Mouse (Mus musculus): Measurements from ENCODE around the gene Atp6ap1. TPM values are rescaled to one million over a fixed set of nuclear protein-coding genes. Genes with fewer than 3 reads are reported as not detected.
A peak's percentile ranks its signal among the peaks of the same experiment; 100 is the strongest.

The Atp6ap1 gene
- polyA plus RNA-seq, 2 experiments: 124 to 224 TPM

DNA sequence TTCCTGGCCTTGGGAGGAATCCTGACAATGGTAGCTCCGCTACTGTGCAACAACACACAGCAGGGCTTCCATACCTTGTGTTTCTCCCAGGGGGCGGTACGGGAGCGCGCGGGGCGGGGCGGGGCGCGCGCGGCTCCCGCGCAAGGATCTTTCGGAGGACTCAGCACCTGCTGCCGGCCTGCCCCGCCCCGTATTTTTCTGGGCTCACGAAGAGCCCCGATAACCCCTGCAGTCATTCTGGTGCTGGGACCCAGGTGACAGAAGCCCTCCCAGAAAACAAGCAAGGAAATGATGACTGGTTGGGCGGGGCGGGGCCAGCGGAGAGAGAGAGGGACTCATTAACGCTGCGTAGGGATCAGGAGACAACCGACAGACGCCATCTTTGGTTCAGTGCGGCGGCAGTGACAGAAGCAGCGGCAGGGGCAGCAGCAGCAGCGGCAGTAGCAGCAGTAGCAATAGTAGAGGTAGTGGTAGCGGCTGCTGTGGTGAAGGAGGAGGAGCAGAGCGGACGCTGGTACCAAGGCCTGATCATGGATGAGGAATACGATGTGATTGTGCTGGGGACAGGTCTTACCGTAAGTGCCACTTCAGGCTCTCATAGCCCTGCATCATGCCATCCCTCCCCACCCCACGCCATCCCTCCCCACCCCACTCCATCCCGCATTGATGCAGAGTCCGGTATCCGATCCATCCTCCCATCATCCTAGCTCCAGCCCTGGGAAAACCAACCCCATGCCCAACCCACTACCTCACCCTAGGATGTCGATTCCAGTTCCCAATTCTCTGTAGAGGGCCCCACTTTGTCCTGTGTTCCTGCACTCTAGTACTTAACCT, 8.2 kb downstream of the Atp6ap1 start, which contains the start of gene Gdi1:
Gdi1 (plus strand) TSS at position 132 of the 834 bp plus-strand sequence.
- Histone ChIP-seq H3K27ac (replicated peaks; ENCODE audit: low read depth, low read length) (peak within 1 kb of the TSS; percentile 87), H3K4me2 (replicated peaks; ENCODE audit: low read depth, low read length, severe bottlenecking) (peak within 1 kb of the TSS; percentile 58), H3K4me1 (ENCODE audit: control insufficient read depth, insufficient read depth, low read length) (no peaks in the 10 kb centered on the region; the same call in 1 of the 2 replicates), H3K9me3 (ENCODE audit: control insufficient read depth, low read length) (no peaks in the 10 kb centered on the region), H3K27me3 (ENCODE audit: control insufficient read depth, insufficient read depth, low read length) (no peaks in the 10 kb centered on the region), H3K4me3 (replicated peaks; ENCODE audit: low read length) (peak within 1 kb of the TSS; percentile 54), H3K9ac (ENCODE audit: low read depth, low read length, severe bottlenecking) (peak within 1 kb of the TSS; percentile 66), H3K36me3 (ENCODE audit: control insufficient read depth, insufficient read depth, low read length) (peaks cover 49% of the 10 kb centered on the region)
- peak; percentile 60 for DNase-seq (ENCODE audit: low spot score)
- peak; percentile 55; the same call in 1 of the 2 replicates for TF ChIP-seq POLR2A (IDR thresholded peaks at IDR 0.05; ENCODE audit: borderline replicate concordance, extremely low read depth, insufficient read depth, insufficient read length)
- peak; percentile 89 for ATAC-seq (ENCODE audit: low FRiP score, low read depth)
- 19% methylated on average over 38 of the region's 41 CpGs for WGBS

DNA sequence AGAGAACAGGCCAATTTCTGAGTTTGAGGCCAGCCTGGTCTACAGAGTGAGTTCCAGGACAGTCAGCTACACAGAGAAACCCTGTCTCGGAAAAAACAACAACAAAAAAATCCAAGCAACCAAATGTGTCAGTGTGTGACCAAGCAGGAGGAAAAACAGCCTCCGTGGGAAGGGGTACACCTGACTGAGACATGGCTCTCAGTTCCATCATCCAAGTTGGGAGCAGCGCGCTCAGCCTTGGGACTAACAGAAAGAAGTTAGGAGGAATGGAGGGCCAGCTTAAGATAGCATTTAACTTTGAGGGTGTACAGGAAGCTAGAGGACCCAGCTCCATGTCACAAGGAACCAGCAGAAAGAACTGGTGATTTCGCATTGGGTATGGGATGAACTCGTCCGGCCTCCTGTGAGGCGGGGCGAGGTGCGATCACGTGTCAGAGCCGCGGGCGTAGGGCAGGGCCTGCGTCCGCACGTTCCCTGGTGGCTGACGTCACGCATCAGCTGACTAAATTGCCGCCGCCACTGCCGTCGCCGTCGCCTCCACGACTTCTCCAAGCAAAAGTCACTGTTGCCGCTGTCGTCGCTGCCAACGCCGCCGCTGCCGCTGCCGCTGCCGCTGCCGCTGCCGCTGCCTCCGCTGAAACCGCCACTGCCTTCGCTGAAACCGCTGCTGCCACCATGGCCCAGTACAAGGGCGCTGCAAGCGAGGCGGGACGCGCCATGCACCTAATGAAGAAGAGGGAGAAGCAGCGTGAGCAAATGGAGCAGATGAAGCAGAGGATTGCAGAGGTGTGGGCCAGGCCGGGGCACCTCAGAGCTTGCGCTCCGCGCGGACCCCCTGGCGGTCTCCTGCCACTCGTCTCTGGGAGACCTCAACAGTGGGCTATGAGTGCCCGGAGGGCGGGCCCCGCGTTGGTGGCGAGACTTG, 15.9 kb downstream of the Atp6ap1 start, which contains the start of gene Fam50a:
Fam50a (plus strand) TSS at position 494 of the 925 bp plus-strand sequence.
- TF ChIP-seq POLR2A (IDR thresholded peaks at IDR 0.05; ENCODE audit: borderline replicate concordance, extremely low read depth, insufficient read depth, insufficient read length): no peak
- ATAC-seq (ENCODE audit: low FRiP score, low read depth) (peak; percentile 96), DNase-seq (ENCODE audit: low spot score) (peak; percentile 87)
- H3K4me3 ChIP-seq (replicated peaks; ENCODE audit: low read length): peak within 1 kb of the TSS; percentile 60
- H3K4me2 ChIP-seq (replicated peaks; ENCODE audit: low read depth, low read length, severe bottlenecking): peak within 1 kb of the TSS; percentile 61
- WGBS: 20% methylated on average over 44 of the region's 59 CpGs
- no peaks in the 10 kb centered on the region for H3K9me3 ChIP-seq (ENCODE audit: control insufficient read depth, low read length)
- peaks cover 25% of the 10 kb centered on the region for H3K36me3 ChIP-seq (ENCODE audit: control insufficient read depth, insufficient read depth, low read length)
- H3K4me1 ChIP-seq (ENCODE audit: control insufficient read depth, insufficient read depth, low read length): no peaks in the 10 kb centered on the region
- peak within 1 kb of the TSS; percentile 58 for H3K27ac ChIP-seq (replicated peaks; ENCODE audit: low read depth, low read length)
- peak within 1 kb of the TSS; percentile 73 for H3K9ac ChIP-seq (ENCODE audit: low read depth, low read length, severe bottlenecking)
- H3K27me3 ChIP-seq (ENCODE audit: control insufficient read depth, insufficient read depth, low read length): no peaks in the 10 kb centered on the region

DNA sequence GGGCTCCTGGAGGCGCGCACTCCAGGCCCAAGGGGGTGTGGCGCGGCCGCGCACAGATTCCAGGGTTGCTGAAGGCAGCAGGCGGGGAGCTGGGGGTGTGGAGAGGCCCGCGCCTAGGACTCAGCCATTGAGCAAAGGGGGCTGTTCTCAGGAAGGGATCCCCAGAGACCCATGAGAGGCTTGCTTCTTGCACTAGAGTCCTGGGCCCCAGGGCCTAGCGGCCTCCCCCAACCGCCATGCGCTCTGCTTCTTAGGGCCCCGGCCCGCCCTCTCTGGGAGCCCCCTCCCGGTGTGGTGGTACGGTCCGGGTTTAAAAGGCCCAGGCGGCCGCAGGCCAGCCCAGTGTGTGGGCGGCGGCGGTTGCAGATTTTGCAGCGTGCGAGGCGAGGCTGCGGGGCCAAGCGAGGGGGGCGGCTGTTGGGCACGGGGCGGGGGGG, 31.8 kb downstream of the Atp6ap1 start, which contains the start of gene Plxna3:
Plxna3 (plus strand) TSS at position 342 of the 437 bp plus-strand sequence.
- no peaks in the 10 kb centered on the region for H3K27me3 ChIP-seq (ENCODE audit: control insufficient read depth, insufficient read depth, low read length)
- H3K36me3 ChIP-seq (ENCODE audit: control insufficient read depth, insufficient read depth, low read length): peaks cover 10% of the 10 kb centered on the region
- peak within 1 kb of the TSS; percentile 48 for H3K4me3 ChIP-seq (replicated peaks; ENCODE audit: low read length)
- DNase-seq (ENCODE audit: low spot score) (peak; percentile 64), ATAC-seq (ENCODE audit: low FRiP score, low read depth) (peak; percentile 93)
- WGBS: 16% methylated on average over 18 of the region's 30 CpGs
- no peaks in the 10 kb centered on the region; the same call in 1 of the 2 replicates for H3K4me1 ChIP-seq (ENCODE audit: control insufficient read depth, insufficient read depth, low read length)
- H3K4me2 ChIP-seq (replicated peaks; ENCODE audit: low read depth, low read length, severe bottlenecking): peak within 1 kb of the TSS; percentile 65
- H3K9me3 ChIP-seq (ENCODE audit: control insufficient read depth, low read length): no peaks in the 10 kb centered on the region
- TF ChIP-seq POLR2A (IDR thresholded peaks at IDR 0.05; ENCODE audit: borderline replicate concordance, extremely low read depth, insufficient read depth, insufficient read length): no peak
- peak within 1 kb of the TSS; percentile 86 for H3K27ac ChIP-seq (replicated peaks; ENCODE audit: low read depth, low read length)
- peak within 1 kb of the TSS; percentile 65 for H3K9ac ChIP-seq (ENCODE audit: low read depth, low read length, severe bottlenecking)

DNA sequence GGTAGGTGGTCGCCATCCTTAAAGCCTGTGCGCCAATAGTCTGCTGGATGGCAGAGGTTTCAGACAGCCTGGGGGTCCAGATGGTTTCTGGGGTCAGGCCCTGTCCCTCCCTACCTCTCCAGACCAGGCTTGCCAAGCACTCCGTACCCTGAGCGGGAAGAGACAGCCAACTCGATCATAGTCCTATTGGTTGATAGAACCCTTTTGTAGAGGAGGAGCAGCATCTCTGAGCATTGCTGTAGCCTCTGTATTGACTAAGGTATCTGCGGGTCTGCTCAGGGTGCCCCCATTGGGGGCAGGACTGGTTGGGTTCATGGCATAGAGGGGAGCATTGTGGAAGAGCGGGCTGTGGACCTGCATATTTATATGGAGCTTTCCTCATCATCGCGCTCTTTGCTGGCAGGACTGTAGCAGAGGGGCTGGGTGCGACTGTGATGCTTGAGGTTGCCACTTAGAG, 32.3 kb downstream of the Atp6ap1 start:
- no peak for DNase-seq (ENCODE audit: low spot score)
- Histone ChIP-seq H3K4me2 (replicated peaks; ENCODE audit: low read depth, low read length, severe bottlenecking) (peak overlapping the region; percentile 65), H3K9me3 (ENCODE audit: control insufficient read depth, low read length) (no peaks in the 10 kb centered on the region), H3K27ac (replicated peaks; ENCODE audit: low read depth, low read length) (no peak overlapping the region), H3K27me3 (ENCODE audit: control insufficient read depth, insufficient read depth, low read length) (no peaks in the 10 kb centered on the region), H3K4me1 (ENCODE audit: control insufficient read depth, insufficient read depth, low read length) (no peaks in the 10 kb centered on the region; the same call in 1 of the 2 replicates), H3K9ac (ENCODE audit: low read depth, low read length, severe bottlenecking) (peak overlapping the region; percentile 65), H3K4me3 (replicated peaks; ENCODE audit: low read length) (peak overlapping the region; percentile 48), H3K36me3 (ENCODE audit: control insufficient read depth, insufficient read depth, low read length) (peaks cover 10% of the 10 kb centered on the region)
- ATAC-seq (ENCODE audit: low FRiP score, low read depth): peak; percentile 35
- no peak for TF ChIP-seq POLR2A (IDR thresholded peaks at IDR 0.05; ENCODE audit: borderline replicate concordance, extremely low read depth, insufficient read depth, insufficient read length)
- WGBS: 23% methylated on average over 7 of the region's 10 CpGs
